ENCODE assay signal across 8 mouse cellular contexts in the genomic region with DNA sequence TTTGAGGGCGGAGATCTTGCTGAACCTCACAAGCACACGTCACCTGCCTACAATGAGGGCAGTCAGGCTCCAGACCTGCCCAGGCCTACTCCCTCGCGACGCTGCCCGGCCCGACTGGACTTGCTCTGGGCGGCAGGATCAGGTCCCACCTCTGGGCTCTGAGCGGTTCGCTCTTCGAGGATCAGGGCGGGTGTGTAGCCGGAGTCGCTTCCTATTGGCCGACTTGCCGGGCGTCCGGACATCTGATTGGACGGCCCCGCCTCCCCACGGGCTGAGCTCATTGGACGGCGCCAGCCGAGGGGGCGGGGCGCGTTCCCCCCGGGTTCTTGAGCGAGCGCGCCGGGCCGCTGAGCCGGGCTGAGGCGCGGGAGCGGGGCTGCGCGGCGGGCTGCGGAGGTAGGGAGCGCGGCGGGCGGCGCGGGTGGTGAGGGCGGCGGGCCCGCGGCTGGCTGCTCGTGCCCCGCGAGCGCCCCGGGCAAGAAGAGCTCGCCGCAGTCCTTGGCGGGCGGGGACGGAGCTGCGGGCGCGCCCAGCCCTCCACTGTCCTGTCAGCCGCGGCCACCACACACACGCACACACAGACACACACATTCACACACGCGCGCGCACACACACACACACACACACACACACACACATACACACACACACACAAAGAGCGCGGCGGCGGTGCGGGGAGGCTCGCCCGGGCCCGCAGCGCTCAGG.
DNase-seq lines count a peak whose midpoint lies in the region; ATAC-seq and TF ChIP-seq lines count a peak whose summit lies in the region.

No protein-coding gene starts in this region.

- no peak overlapping the region for H3K27ac ChIP-seq in ES-E14 (ENCODE audit: insufficient read depth, low read depth, low read length, poor library complexity, severe bottlenecking)
- peak overlapping the region; percentile 92 for H3K27ac ChIP-seq in forebrain, embryonic 13.5 days
- H3K27ac ChIP-seq in heart, postnatal 0 days (ENCODE audit: low read depth): peak overlapping the region; percentile 99
- peak overlapping the region; percentile 73 for H3K27ac ChIP-seq in liver, embryonic 14.5 days
- H3K27ac ChIP-seq in neural tube, embryonic 11.5 days (ENCODE audit: low read depth, low read length): peak overlapping the region; percentile 85
- H3K27ac ChIP-seq in stomach, embryonic 16.5 days (ENCODE audit: low read length): peak overlapping the region; percentile 89

- no peaks in the 10 kb centered on the region for H3K36me3 ChIP-seq in ES-E14 (ENCODE audit: control insufficient read depth, insufficient read depth, low read length, poor library complexity, severe bottlenecking)
- H3K36me3 ChIP-seq in forebrain, embryonic 13.5 days (ENCODE audit: poor library complexity, severe bottlenecking): no peaks in the 10 kb centered on the region
- peaks cover 4% of the 10 kb centered on the region; the same call in 1 of the 2 replicates for H3K36me3 ChIP-seq in heart, postnatal 0 days (replicated peaks; ENCODE audit: control insufficient read depth, insufficient read depth, low read length)
- no peaks in the 10 kb centered on the region for H3K36me3 ChIP-seq in liver, embryonic 14.5 days (replicated peaks; ENCODE audit: control insufficient read depth, insufficient read depth, low read depth)
- H3K36me3 ChIP-seq in neural tube, embryonic 11.5 days (ENCODE audit: control insufficient read depth, insufficient read depth, low read length): no peaks in the 10 kb centered on the region
- H3K36me3 ChIP-seq in stomach, embryonic 16.5 days (ENCODE audit: control insufficient read depth, insufficient read depth, low read length): no peaks in the 10 kb centered on the region

- peak overlapping the region; percentile 83 to 92 for H3K4me3 ChIP-seq in ES-E14 (ENCODE audit: insufficient read depth in 1 of 2, low read depth in 1 of 2, low read length in 2 of 2, poor library complexity in 1 of 2, severe bottlenecking in 1 of 2)
- peak overlapping the region; percentile 75 for H3K4me3 ChIP-seq in forebrain, embryonic 13.5 days
- peak overlapping the region; percentile 80 for H3K4me3 ChIP-seq in heart, postnatal 0 days (ENCODE audit: low read depth, low read length)
- H3K4me3 ChIP-seq in liver, embryonic 14.5 days (ENCODE audit: insufficient read depth in 1 of 2, low read depth in 2 of 2, low read length in 2 of 2): peak overlapping the region; percentile 91 to 92
- peak overlapping the region; percentile 73 for H3K4me3 ChIP-seq in neural tube, embryonic 11.5 days (ENCODE audit: low read depth, low read length)
- peak overlapping the region; percentile 79 for H3K4me3 ChIP-seq in stomach, embryonic 16.5 days (replicated peaks; ENCODE audit: low read length)

- no peaks in the 10 kb centered on the region for H3K9me3 ChIP-seq in ES-E14 (ENCODE audit: control insufficient read depth, insufficient read depth, low read depth, low read length)
- H3K9me3 ChIP-seq in forebrain, embryonic 13.5 days (replicated peaks): no peaks in the 10 kb centered on the region
- peaks cover 4% of the 10 kb centered on the region for H3K9me3 ChIP-seq in heart, postnatal 0 days (replicated peaks; ENCODE audit: control insufficient read depth, low read length)
- H3K9me3 ChIP-seq in liver, embryonic 14.5 days (ENCODE audit: control insufficient read depth, low read length): no peaks in the 10 kb centered on the region
- no peaks in the 10 kb centered on the region for H3K9me3 ChIP-seq in neural tube, embryonic 11.5 days (ENCODE audit: control insufficient read depth, low read length)
- H3K9me3 ChIP-seq in stomach, embryonic 16.5 days (replicated peaks; ENCODE audit: control insufficient read depth, low read length): no peaks in the 10 kb centered on the region

- TF ChIP-seq EP300 in heart, postnatal 0 days (IDR thresholded peaks at IDR 0.05; ENCODE audit: low read depth): peak; percentile 62
- peak; percentile 64; the same call in 1 of the 2 replicates for TF ChIP-seq EP300 in liver, embryonic 14.5 days (IDR thresholded peaks at IDR 0.05; ENCODE audit: low read depth)

- no peaks in the 10 kb centered on the region for H3K27me3 ChIP-seq in forebrain, embryonic 13.5 days
- no peaks in the 10 kb centered on the region for H3K27me3 ChIP-seq in heart, postnatal 0 days (ENCODE audit: control insufficient read depth, insufficient read depth, low read length)
- no peaks in the 10 kb centered on the region for H3K27me3 ChIP-seq in liver, embryonic 14.5 days (ENCODE audit: control insufficient read depth, insufficient read depth, low read length)
- H3K27me3 ChIP-seq in neural tube, embryonic 11.5 days (ENCODE audit: control insufficient read depth, insufficient read depth, low read length): no peaks in the 10 kb centered on the region
- H3K27me3 ChIP-seq in stomach, embryonic 16.5 days (ENCODE audit: control insufficient read depth, insufficient read depth, low read length): no peaks in the 10 kb centered on the region

- in situ Hi-C loops in ES-E14 (cut with MboI; ENCODE audit: low sequenced_read_pairs in 2 of 2, unreplicated experiment in 2 of 2): no loop called here

- under 1% methylated on average over 62 of the region's 80 CpGs for WGBS in forebrain, embryonic 13.5 days
- WGBS in heart, postnatal 0 days: under 1% methylated on average over 64 of the region's 80 CpGs
- whole genome bisulfite sequencing in liver, embryonic 14.5 days (ENCODE audit: insufficient replicate concordance): under 1% methylated on average over 74 of the region's 80 CpGs
- under 1% methylated on average over 51 of the region's 80 CpGs for WGBS in neural tube, embryonic 11.5 days
- WGBS in stomach, embryonic 16.5 days: under 1% methylated on average over 74 of the region's 80 CpGs

- TF ChIP-seq CTCF in heart, postnatal 0 days (IDR thresholded peaks at IDR 0.05; ENCODE audit: low read depth): no peak
- TF ChIP-seq CTCF in liver, embryonic 14.5 days (IDR thresholded peaks at IDR 0.05; ENCODE audit: low read depth): peak; percentile 13; the same call in 1 of the 2 replicates

- peak overlapping the region; percentile 84 for H3K4me2 ChIP-seq in forebrain, embryonic 13.5 days
- H3K4me2 ChIP-seq in heart, postnatal 0 days (ENCODE audit: low read depth, low read length): peak overlapping the region; percentile 65
- H3K4me2 ChIP-seq in liver, embryonic 14.5 days (ENCODE audit: low read depth): peak overlapping the region; percentile 94
- peak overlapping the region; percentile 40 for H3K4me2 ChIP-seq in neural tube, embryonic 11.5 days (ENCODE audit: low read depth)
- peak overlapping the region; percentile 89 for H3K4me2 ChIP-seq in stomach, embryonic 16.5 days (ENCODE audit: low read depth, low read length)

- peaks cover 0 to 2% of the 10 kb centered on the region in 2 experiments; a peak in 2 of 4 replicates for H3K4me1 ChIP-seq in ES-E14 (ENCODE audit: control insufficient read depth in 2 of 2, insufficient read depth in 2 of 2, low read length in 2 of 2, poor library complexity in 1 of 2)
- peaks cover 28% of the 10 kb centered on the region for H3K4me1 ChIP-seq in forebrain, embryonic 13.5 days
- peaks cover 21% of the 10 kb centered on the region for H3K4me1 ChIP-seq in heart, postnatal 0 days (ENCODE audit: control insufficient read depth, insufficient read depth)
- peaks cover 3 to 7% of the 10 kb centered on the region in 2 experiments for H3K4me1 ChIP-seq in liver, embryonic 14.5 days (replicated peaks; ENCODE audit: control insufficient read depth in 2 of 2, insufficient read depth in 2 of 2, low read length in 1 of 2)
- H3K4me1 ChIP-seq in neural tube, embryonic 11.5 days (ENCODE audit: control insufficient read depth, insufficient read depth, low read length): no peaks in the 10 kb centered on the region; the same call in 1 of the 2 replicates
- 0 out of 2 replicates have a peak, but pooled peaks cover 4% of the 10 kb centered on the region for H3K4me1 ChIP-seq in stomach, embryonic 16.5 days (ENCODE audit: control insufficient read depth, insufficient read depth, low read length)

- ATAC-seq in forebrain, embryonic 13.5 days: peak; percentile 99
- ATAC-seq in heart, postnatal 0 days (ENCODE audit: insufficient read depth, low read depth): peak; percentile 96
- peak; percentile 96 for ATAC-seq in liver, embryonic 14.5 days (ENCODE audit: insufficient read depth)
- ATAC-seq in neural tube, embryonic 11.5 days (ENCODE audit: insufficient read depth, low FRiP score, low TSS enrichment): peak; percentile 99
- ATAC-seq in stomach, embryonic 16.5 days (ENCODE audit: insufficient read depth, low FRiP score): peak; percentile 100

- peak overlapping the region; percentile 80 for H3K9ac ChIP-seq in ES-E14 (ENCODE audit: insufficient read depth, low read depth, low read length, poor library complexity, severe bottlenecking)
- H3K9ac ChIP-seq in forebrain, embryonic 13.5 days: peak overlapping the region; percentile 88
- peak overlapping the region; percentile 96 for H3K9ac ChIP-seq in heart, postnatal 0 days (replicated peaks; ENCODE audit: low read depth, low read length)
- peak overlapping the region; percentile 92 for H3K9ac ChIP-seq in liver, embryonic 14.5 days (replicated peaks)
- peak overlapping the region; percentile 86 for H3K9ac ChIP-seq in neural tube, embryonic 11.5 days (ENCODE audit: low read length)
- H3K9ac ChIP-seq in stomach, embryonic 16.5 days (ENCODE audit: low read length): peak overlapping the region; percentile 85

- DNase-seq in ES-E14 (ENCODE audit: low read depth, low spot score): peak; percentile 88
- peak; percentile 98 for DNase-seq in cerebellum, adult 11 months
- DNase-seq in heart, postnatal 0 days (ENCODE audit: low spot score): peak; percentile 98
- peak; percentile 98 for DNase-seq in kidney, postnatal 36 days
- peak; percentile 93 to 95 (median 94) for DNase-seq in liver, embryonic 14.5 days (ENCODE audit: low read depth in 3 of 3, low spot score in 3 of 3)
- DNase-seq in neural tube, embryonic 11.5 days (ENCODE audit: low spot score): peak; percentile 98

TF ChIP-seq in ES-E14, 5 proteins besides CTCF, POLR2A, EP300 and RAD21:
- TF ChIP-seq CHD2 (IDR thresholded peaks at IDR 0.05; ENCODE audit: low read depth, low read length) (peak; percentile 61; the same call in 1 of the 2 replicates), ZC3H11A (IDR thresholded peaks at IDR 0.05; ENCODE audit: borderline replicate concordance, low read depth, low read length) (no peak)

Comparison
In these comparisons a context has a peak if more than half of its experiments do, and no peak if none do; other contexts are left out.
1. H3K4me2 ChIP-seq: peak in every context shown above with its lines; median percentile 94 in liver, embryonic 14.5 days; 89 in stomach, embryonic 16.5 days; 84 in forebrain, embryonic 13.5 days; 65 in heart, postnatal 0 days; 40 in neural tube, embryonic 11.5 days.